Mouse (Mus musculus) hindbrain, embryonic 15.5 days (tissue): ENCODE measurements around the gene Aven. TPM values are rescaled to one million over a fixed set of nuclear protein-coding genes. Genes with fewer than 3 reads are reported as not detected.
"Not testable (repeated sequence)": the region's sequence is repeated elsewhere in the genome, so short reads cannot be mapped to it uniquely, and the experiment has no call there.

Experiments used
- ATAC-seq: fragments of 200-750 bp; cut with Nextera tagmentation; 2 replicates; pipeline ENCODE4 v1.8.0; 2017; ENCODE audit warnings: low read depth, moderate number of reproducible peaks, moderate TSS enrichment; ENCODE audit not compliant: low FRiP score
- H3K27ac ChIP-seq: fragments of 300-500 bp; sonication (generic); replicated peaks from 2 replicates; pipeline ENCODE4 v1.5.1; 2015; ENCODE audit warnings: mild to moderate bottlenecking, inconsistent platforms
- H3K27me3 ChIP-seq: fragments of 300-500 bp; sonication (generic); 2 replicates; pipeline ENCODE4 v1.6.1; 2015; ENCODE audit warnings: control low read depth, inconsistent platforms
- H3K36me3 ChIP-seq: fragments of 300-500 bp; sonication (generic); 2 replicates; pipeline ENCODE4 v1.6.1; 2015; ENCODE audit warnings: control low read depth, inconsistent platforms
- H3K4me1 ChIP-seq: fragments of 300-500 bp; sonication (generic); replicated peaks from 2 replicates; pipeline ENCODE4 v1.6.1; 2015; ENCODE audit warnings: control low read depth, inconsistent platforms
- H3K4me2 ChIP-seq: fragments of 300-500 bp; sonication (generic); 2 replicates; pipeline ENCODE4 v1.6.1; 2015; ENCODE audit warnings: moderate library complexity, mild to moderate bottlenecking, inconsistent platforms
- H3K4me3 ChIP-seq: fragments of 300-500 bp; sonication (generic); 2 replicates; pipeline ENCODE4 v1.5.1; 2015; ENCODE audit warnings: mild to moderate bottlenecking, inconsistent platforms
- H3K9ac ChIP-seq: fragments of 300-500 bp; sonication (generic); 2 replicates; pipeline ENCODE4 v1.6.1; 2015; ENCODE audit warnings: inconsistent platforms
- H3K9me3 ChIP-seq: fragments of 300-500 bp; sonication (generic); 2 replicates; pipeline ENCODE4 v1.6.1; 2016; ENCODE audit warnings: control low read depth, inconsistent platforms
- WGBS: fragments of 180-500 bp; shearing (Covaris S2); methylation state at CpG from one replicate; pipeline ENCODE4 v1.1.7; 2015; 5-methylcytosine and 5-hydroxymethylcytosine counted together
- polyA plus RNA-seq: library from polyadenylated mRNA; unstranded; fragments of >200 nt; fragmentation: Nextera tagmentation; extraction: Ambion mirVana; gene quantifications from 2 replicates; pipeline ENCODE4 v1.2.1, GENCODE M21; 2015

Aven gene
- polyA plus RNA-seq, result 3.9 and 4.4 TPM in 2 replicates

DNA sequence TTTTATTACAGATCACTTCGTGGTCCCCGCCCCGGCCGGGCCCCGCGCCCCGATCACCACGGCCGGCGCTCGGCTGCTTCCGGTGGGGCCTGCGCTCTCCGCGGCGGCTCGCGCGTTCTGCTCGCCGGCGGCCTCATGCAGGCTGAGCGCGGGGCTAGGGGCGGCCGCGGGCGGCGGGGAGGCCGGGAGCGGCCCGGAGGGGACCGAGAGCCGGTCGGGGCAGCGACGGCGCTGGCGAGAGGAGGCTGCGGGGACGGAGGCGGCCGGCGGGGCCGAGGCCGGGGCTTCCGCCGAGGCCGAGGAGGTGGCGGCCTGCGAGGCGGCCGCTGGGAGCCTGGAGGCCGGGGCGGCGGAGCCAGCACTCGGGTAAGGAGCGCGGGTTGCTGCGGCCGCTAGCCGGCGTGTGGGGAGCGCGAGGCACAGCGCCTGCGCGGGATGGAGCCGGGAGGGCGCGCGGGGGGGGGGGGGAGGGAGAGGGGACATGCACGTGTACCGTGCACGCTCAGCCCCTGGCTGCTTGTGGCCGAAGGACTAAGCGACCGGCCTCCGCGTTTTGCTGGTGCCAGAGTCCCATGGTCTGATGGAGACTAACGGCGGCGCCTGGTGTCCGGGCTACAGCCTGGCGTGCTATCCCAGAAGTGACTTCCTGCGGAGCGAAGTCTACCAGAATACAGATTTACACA, at the start of gene Aven:
Aven (plus strand) TSS at position 109 of the 683 bp plus-strand sequence.
- Histone ChIP-seq H3K27ac (peak within 1 kb of the TSS; percentile 97), H3K36me3 (no peaks in the 10 kb centered on the region), H3K9me3 (no peaks in the 10 kb centered on the region), H3K27me3 (no peaks in the 10 kb centered on the region), H3K9ac (peak within 1 kb of the TSS; percentile 98), H3K4me3 (peak within 1 kb of the TSS; percentile 94), H3K4me2 (peak within 1 kb of the TSS; percentile 63), H3K4me1 (peaks cover 14% of the 10 kb centered on the region)
- peak; percentile 97 for ATAC-seq
- WGBS, result under 1% methylated on average over 65 of the region's 87 CpGs

GRCm38 (mm10) chr2:112443491-112443890, 49.3 kb upstream of the Aven start:
- no peak overlapping the region for H3K9ac ChIP-seq
- no peak for ATAC-seq
- H3K9me3 ChIP-seq, result no peaks in the 10 kb centered on the region
- 60% methylated on average over 2 of the region's 2 CpGs for WGBS
- H3K27me3 ChIP-seq, result no peaks in the 10 kb centered on the region
- H3K27ac ChIP-seq, result no peak overlapping the region
- H3K4me2 ChIP-seq, result no peak overlapping the region
- no peaks in the 10 kb centered on the region for H3K4me1 ChIP-seq
- H3K4me3 ChIP-seq, result no peak overlapping the region
- no peaks in the 10 kb centered on the region for H3K36me3 ChIP-seq

DNA sequence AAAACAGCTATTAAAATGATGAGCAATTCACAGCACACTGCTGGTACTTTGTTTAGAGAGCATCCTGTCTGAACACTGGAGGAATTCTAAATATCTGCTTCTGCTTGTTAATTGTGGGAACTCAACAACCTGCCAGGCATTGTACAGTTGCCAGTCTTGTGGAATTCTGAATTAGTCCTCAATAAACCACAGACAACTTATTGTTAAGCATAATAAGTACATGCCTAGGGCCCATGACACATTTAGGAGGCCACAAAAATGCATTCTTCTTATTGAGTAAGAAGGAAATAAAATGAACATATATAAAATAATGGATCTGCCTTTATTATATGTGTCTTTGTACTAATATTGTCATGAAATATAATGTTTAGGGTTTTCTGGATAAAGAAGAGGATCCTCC, 47.3 kb upstream of the Aven start:
- Histone ChIP-seq H3K27me3 (no peaks in the 10 kb centered on the region), H3K27ac (no peak overlapping the region), H3K9me3 (no peaks in the 10 kb centered on the region), H3K4me2 (no peak overlapping the region), H3K4me1 (no peaks in the 10 kb centered on the region), H3K4me3 (no peak overlapping the region), H3K9ac (no peak overlapping the region), H3K36me3 (no peaks in the 10 kb centered on the region)
- ATAC-seq, result no peak

- H3K27me3 ChIP-seq, H3K9ac ChIP-seq, H3K4me3 ChIP-seq, H3K4me2 ChIP-seq, H3K27ac ChIP-seq, H3K4me1 ChIP-seq, H3K36me3 ChIP-seq, ATAC-seq, H3K9me3 ChIP-seq: not testable (repeated sequence)
- 78% methylated on average over 4 of the region's 4 CpGs for WGBS
Observed at GRCm38 (mm10) chr2:112448046-112448445, 44.7 kb upstream of the Aven start.

DNA sequence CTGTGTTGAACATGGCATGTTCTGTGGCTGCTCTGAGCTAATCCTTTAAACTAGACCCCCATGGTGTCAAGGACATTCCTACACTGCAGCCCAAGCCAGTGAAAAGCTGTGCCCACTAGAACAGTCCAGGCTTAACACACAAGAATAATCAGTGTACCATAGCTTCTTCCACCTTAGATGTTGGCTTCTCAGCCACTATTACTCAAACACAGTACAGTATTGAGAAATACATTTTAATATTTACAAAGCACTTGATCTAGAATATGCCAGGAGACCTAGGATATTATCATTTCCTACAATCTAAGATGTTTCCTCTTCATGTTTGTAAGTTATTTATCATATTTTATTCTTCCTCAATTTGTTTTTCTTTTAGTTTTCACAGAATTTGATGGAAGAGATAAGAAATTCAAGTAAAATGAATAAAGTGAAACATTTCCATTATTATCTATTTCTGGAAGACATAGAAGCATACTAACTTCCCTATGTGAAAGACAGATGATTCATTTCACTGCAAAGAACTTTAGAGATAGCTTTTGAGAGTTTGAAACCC, 44.2 kb upstream of the Aven start:
- H3K9ac ChIP-seq, result no peak overlapping the region
- no peak for ATAC-seq
- no peak overlapping the region for H3K4me3 ChIP-seq

DNA sequence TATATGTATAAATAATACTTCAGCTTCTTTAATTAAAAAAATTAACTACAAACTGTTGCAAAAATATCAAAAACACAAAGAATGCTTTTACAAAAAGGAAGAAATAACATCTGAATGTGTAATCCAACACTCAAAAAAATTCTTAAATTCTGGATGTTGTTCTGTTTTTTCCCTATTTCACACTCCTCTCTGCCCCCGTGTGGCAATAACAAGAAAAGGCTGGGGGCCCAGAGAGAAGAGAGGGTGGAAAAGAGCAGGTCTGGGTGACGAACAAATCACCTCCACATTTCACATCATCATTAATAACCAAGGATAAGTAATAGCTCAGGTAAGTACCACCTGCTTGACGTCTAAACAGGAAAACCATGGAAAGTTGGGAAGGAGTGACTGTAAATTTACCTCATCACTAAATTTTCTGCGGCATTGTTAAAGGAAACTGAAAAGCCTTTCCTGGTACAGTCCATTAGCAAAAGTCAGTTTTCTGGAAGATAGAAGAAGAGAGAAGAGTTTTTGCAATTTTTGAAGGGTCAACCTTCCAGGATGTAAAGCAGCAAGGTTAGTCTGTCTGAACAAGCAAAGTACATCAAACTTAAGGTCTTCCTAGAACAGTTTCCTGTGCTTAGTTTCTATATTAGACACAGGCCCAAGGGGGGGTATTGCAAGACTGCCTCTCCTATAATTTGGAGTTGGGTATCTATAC, 43.0 kb upstream of the Aven start:
- Histone ChIP-seq H3K27me3 (no peaks in the 10 kb centered on the region), H3K9ac (no peak overlapping the region), H3K9me3 (no peaks in the 10 kb centered on the region), H3K36me3 (no peaks in the 10 kb centered on the region), H3K4me1 (peaks cover 5% of the 10 kb centered on the region), H3K4me3 (no peak overlapping the region), H3K4me2 (no peak overlapping the region), H3K27ac (no peak overlapping the region)
- no peak for ATAC-seq
- 39% methylated on average over 4 of the region's 4 CpGs for WGBS

More for the DNA sequence above, 44.2 kb upstream of the Aven start:
- H3K4me2 ChIP-seq, result no peak overlapping the region
- no peaks in the 10 kb centered on the region for H3K27me3 ChIP-seq
- H3K9me3 ChIP-seq, result no peaks in the 10 kb centered on the region
- no peak overlapping the region for H3K27ac ChIP-seq
- H3K4me1 ChIP-seq, result no peaks in the 10 kb centered on the region
- H3K36me3 ChIP-seq, result no peaks in the 10 kb centered on the region

GRCm38 (mm10) chr2:112452513-112452912, 40.3 kb upstream of the Aven start:
- H3K4me3 ChIP-seq, H3K36me3 ChIP-seq, H3K27ac ChIP-seq, H3K4me2 ChIP-seq, H3K27me3 ChIP-seq, ATAC-seq, H3K9me3 ChIP-seq, H3K9ac ChIP-seq: not testable (repeated sequence)
- H3K4me1 ChIP-seq, result peaks cover 19% of the 10 kb centered on the region

GRCm38 (mm10) chr2:112454125-112454861, 38.5 kb upstream of the Aven start:
- H3K4me1 ChIP-seq, result peaks cover 19% of the 10 kb centered on the region
- peak overlapping the region; percentile 72 for H3K9ac ChIP-seq
- ATAC-seq, result no peak; the same call in 1 of the 2 replicates
- H3K4me2 ChIP-seq, result peak overlapping the region; percentile 88
- H3K4me3 ChIP-seq, result peak overlapping the region; percentile 73
- 30% methylated on average over 17 of the region's 17 CpGs for whole genome bisulfite sequencing
- H3K36me3 ChIP-seq, result no peaks in the 10 kb centered on the region
- no peaks in the 10 kb centered on the region for H3K27me3 ChIP-seq
- peak overlapping the region; percentile 86 for H3K27ac ChIP-seq
- H3K9me3 ChIP-seq, result no peaks in the 10 kb centered on the region

GRCm38 (mm10) chr2:112454862-112455564, 37.8 kb upstream of the Aven start, which contains the start of gene Emc7:
Gene Emc7, plus strand, starts transcription at chr2:112454997.
- ATAC-seq, result peak; percentile 98
- Histone ChIP-seq H3K4me2 (peak within 1 kb of the TSS; percentile 88), H3K27ac (peak within 1 kb of the TSS; percentile 86), H3K36me3 (0 out of 2 replicates have a peak, but pooled peaks cover 2% of the 10 kb centered on the region), H3K4me3 (peak within 1 kb of the TSS; percentile 73), H3K9me3 (no peaks in the 10 kb centered on the region), H3K4me1 (peaks cover 19% of the 10 kb centered on the region), H3K27me3 (no peaks in the 10 kb centered on the region), H3K9ac (peak within 1 kb of the TSS; percentile 72)
- whole genome bisulfite sequencing, result under 1% methylated on average over 49 of the region's 49 CpGs

- ATAC-seq, result no peak
- H3K36me3 ChIP-seq, result peaks cover 30% of the 10 kb centered on the region
- H3K4me1 ChIP-seq, result peaks cover 13% of the 10 kb centered on the region
- H3K4me3 ChIP-seq, result no peak overlapping the region
- H3K4me2 ChIP-seq, result no peak overlapping the region
- 98% methylated on average over 3 of the region's 3 CpGs for WGBS
- no peak overlapping the region for H3K9ac ChIP-seq
- no peak overlapping the region for H3K27ac ChIP-seq
- H3K27me3 ChIP-seq, result no peaks in the 10 kb centered on the region
- H3K9me3 ChIP-seq, result no peaks in the 10 kb centered on the region
Observed at GRCm38 (mm10) chr2:112460557-112460956, 32.2 kb upstream of the Aven start.

DNA sequence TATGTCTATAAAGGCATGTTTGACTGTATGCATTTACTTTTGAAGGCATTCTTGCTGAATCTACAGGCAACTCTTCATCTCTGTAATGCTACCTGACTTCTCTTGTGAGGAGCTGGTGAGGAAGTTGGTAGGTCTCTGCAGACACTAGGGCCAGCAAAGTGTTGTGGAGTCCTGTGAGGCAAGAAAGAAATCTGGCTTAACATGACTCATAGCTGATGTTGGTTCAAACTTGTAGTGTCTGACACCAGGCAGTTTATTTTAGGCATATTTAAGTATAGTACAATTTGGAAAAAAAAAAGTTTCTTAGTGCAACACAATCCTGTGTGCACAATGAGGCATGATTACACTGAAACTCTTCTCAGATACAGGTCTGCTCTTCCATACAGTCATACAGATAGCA, 23.2 kb upstream of the Aven start:
- peaks cover 48% of the 10 kb centered on the region for H3K36me3 ChIP-seq
- no peak overlapping the region for H3K4me2 ChIP-seq
- H3K4me1 ChIP-seq, result no peaks in the 10 kb centered on the region
- H3K9me3 ChIP-seq, result no peaks in the 10 kb centered on the region
- no peak overlapping the region for H3K9ac ChIP-seq
- ATAC-seq, result no peak
- H3K4me3 ChIP-seq, result no peak overlapping the region
- H3K27ac ChIP-seq, result no peak overlapping the region
- H3K27me3 ChIP-seq, result no peaks in the 10 kb centered on the region
